Mouse (Mus musculus) liver, postnatal 0 days (tissue): ENCODE results near the gene Edc4.

ENCODE experiments used
- CTCF ChIP-seq: sonication (generic); IDR thresholded peaks from 2 replicates; pipeline ENCODE4 v1.5.1; 2016; ENCODE audit warnings: antibody characterized with exemption, low read depth
- EP300 ChIP-seq: IDR thresholded peaks from 2 replicates; pipeline ENCODE4 v1.6.1; 2016; ENCODE audit warnings: antibody characterized with exemption, low read depth, mild to moderate bottlenecking

GRCm38 (mm10) chr8:105935105-105935504, 54.4 kb downstream of the Edc4 start:
- no peak for TF ChIP-seq CTCF
- no peak for TF ChIP-seq EP300
